Mouse (Mus musculus) megakaryocyte progenitor cell, adult 5-6 weeks (primary cell): ENCODE data around the gene Gm37240. TPM values are rescaled to one million over a fixed set of nuclear protein-coding genes. Genes with fewer than 3 reads are reported as not detected.
A peak's percentile ranks its signal among the peaks of the same experiment; 100 is the strongest.

Experiments used
- ATAC-seq: replicated peaks from 2 replicates; pipeline ENCODE4 v1.8.0; 2016; ENCODE audit warnings: mild to moderate bottlenecking, moderate TSS enrichment, inconsistent platforms; ENCODE audit not compliant: poor library complexity
- total RNA-seq, 2 experiments: library from RNA; stranded (forward) in 1 of 2; stranded (reverse) in 1 of 2; fragments of 157-497, 149-512 nt in 1 of 2; fragments of 200-1000 nt in 1 of 2; gene quantifications; 2 replicates each; pipeline versions ENCODE4 v1.2.3 to v1.2.4; 2015 to 2017

Gene Gm37240
- total RNA-seq, 2 experiments from 2014 or later = not detected

DNA sequence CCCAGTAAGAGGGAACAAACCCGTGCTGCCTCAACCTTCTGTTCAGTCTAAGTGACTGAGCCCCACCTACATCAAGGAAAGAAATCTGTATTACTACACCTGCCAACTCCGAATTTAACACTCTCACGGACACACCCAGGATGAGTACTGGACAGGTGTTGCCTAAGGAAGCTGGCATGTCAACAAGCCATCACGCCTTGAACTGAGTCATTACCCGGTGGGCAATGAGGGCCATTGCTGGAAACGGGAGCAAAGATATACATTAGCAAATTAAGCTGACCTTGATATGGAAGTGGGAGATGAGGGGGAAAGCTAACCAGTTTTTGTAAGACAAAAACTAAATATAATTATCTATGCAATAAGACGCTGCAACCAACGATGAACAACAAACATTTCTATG, 7.2 kb downstream of the Gm37240 start:
- ATAC-seq = no peak

DNA sequence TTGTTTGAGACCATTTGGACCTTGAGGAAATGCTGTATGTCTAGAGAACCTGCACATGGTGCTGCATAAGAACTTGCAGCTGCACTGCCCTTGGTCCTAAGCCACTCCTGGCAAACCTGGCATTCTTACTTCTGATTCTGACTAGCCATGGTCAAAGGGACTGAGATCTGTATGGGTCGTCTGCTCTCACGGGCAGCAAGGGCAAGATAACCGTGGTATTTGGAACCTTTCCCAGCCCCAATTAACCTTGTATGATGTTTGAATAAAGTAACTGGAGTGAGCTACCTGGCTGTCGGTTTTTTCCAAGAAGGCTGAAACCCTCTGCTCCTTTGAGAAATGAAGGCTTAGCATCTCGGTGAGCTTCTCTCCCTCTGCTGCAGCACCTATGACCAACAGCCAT, 8.4 kb downstream of the Gm37240 start:
- ATAC-seq = no peak

DNA sequence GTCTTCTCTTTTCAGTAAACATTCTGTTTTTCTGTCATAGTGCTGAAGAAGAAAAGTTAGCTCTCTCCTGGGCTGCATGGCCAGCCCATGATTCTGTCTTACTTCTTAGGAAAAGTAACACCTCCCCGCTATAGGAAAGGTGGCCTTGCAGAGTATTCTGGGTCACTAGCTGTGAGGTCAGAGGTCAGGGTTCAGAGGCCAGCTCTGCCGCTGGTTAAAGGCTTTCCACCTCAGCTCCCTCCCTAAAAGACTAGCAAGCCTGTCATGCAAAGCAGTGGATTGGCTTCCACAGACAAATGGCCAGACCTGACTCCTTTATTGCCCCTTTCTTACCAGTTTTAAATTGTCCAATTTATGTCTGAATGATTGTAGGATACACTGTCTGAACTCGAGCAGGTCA, 23.3 kb downstream of the Gm37240 start:
- ATAC-seq = no peak

DNA sequence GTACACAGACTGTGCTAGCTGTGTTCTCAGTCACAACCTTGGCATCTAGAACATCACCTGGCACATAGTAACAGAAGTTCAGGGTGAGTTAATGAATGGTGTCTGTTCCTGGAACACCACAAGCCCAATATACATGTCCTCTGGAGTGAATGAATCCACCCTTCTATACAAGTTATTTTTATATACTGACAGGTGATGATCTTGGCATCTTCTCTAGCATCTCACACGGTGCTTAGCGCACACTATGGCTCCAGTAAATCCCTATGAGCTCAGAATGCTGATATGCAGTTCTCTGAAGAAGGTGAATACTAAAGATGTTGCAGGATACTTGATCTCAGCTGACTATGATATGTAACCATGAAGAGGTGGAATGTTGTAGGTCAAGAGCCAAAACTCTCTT, 24.4 kb downstream of the Gm37240 start:
- ATAC-seq = no peak

DNA sequence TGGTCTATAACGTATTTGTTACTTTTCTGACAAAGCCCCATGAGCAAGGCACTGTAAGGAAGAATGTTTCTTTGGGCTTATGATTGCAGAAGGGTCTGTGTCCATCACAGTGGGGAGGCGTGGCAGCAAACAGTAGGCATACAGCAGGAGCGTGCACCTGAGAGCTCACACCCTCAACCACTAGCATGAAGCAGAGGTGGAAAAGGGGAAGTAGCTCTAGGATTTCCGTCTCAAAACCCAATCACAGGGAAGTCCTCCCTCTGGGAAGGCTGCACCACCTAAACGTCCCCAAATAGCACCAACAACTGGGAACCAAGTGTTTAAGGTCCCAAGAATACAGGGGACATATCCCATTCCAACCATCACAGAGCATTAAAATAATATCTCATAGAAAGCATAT, 26.3 kb downstream of the Gm37240 start:
- ATAC-seq = peak; percentile 57

DNA sequence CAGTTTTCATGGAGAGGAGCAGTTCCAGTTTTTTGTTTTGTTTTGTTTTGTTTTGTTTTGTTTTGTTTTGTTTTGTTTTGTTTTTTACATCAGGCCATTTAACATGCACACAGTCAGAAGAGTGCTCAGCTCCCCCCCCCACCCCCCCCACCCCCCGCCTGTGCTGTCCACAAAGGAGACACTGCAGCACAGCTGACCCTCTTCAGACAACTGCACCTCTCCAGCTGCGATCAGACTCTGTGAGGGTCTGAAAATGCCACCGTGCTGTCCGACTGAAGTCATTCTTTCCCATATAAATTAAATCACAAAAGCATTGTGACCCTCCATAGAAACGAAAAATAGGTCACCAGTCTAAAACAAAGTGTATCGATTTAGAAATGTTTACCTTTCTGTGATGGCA, 28.0 kb downstream of the Gm37240 start:
- no peak for ATAC-seq

DNA sequence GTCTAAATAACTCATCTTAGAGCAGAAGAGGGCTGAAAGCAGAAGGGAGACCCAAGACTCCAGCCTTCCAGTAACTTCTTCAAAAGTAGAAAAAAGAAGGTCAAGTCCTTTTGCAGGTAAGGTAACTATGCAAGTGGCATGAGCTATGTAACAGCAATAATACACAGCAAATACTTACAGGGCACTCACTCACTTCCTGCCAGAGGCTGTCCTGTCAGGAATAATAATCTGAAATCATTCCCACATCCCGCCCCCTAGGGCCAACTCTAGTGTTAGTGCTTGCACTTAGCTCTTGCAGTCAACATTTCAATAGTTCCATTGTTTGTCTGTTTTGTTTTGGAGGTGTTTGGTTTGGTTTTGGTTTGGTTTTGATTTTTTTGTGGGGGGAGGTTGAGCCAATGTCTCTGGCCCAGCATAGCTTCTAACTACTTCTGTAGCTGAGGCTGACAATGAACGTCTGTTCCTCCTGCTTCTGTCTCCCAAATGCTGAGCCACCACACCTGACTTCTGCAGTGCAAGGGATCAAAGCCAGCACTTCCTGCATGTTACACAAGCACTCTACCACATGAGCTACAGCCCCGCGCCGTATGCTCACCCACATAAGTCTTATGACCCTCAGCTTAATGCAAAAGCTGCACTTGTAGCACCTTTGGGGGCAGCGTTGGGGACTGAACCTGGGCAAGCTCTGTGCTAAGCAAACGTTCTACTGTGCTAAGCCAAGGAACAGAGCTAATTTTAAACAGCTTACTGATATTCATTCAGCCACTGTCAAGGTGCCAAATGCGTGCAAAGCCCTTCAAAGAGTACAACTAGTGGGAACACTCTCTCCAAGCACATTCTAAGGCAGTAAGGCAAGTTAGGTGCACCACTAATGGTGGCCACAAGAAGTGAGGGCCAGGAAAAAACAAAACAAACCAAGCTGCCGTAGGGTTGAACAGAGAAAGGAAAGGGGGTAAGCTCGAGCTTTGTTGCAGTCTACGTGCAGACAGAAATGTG, 28.9 kb downstream of the Gm37240 start:
- peak; percentile 56 for ATAC-seq

DNA sequence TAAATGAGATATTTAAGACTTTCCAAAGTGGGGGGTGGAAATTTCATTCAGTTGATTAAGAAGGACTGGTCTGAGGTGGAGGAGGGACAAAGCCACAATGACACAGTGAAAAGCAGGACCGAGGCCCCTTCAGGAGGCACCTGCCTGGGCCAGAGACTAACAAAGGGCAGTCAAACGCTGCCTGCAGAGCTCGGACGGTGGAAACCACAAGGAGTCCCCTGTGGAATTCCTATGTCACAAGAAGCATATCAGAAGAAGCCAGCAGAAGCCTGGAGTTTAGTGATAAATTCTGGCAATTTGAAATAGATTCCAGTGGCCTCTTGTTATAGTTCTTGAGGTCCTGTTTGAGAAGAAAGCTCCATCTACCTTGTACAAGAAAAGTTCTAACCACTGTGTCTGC, 30.2 kb downstream of the Gm37240 start:
- ATAC-seq = peak; percentile 29

DNA sequence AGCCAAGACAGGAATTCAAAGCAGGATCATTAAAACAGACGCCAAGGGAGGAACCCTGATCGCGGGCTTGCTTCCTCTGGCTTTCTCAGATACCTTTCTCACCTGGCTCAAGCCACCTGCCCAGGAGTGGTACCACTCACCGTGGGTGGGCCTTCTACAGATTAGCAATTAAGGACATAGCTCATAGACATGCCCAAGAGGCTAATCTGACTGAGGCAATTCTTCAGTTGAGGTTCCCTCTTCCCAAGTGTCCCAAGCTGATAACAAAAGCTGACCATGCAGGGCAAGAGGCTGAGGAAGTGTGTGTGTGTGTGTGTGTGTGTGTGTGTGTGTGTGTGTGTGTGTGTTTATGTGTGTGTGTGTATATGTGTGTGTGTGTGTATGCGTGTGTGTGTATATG, 31.4 kb downstream of the Gm37240 start:
- ATAC-seq = peak; percentile 64

DNA sequence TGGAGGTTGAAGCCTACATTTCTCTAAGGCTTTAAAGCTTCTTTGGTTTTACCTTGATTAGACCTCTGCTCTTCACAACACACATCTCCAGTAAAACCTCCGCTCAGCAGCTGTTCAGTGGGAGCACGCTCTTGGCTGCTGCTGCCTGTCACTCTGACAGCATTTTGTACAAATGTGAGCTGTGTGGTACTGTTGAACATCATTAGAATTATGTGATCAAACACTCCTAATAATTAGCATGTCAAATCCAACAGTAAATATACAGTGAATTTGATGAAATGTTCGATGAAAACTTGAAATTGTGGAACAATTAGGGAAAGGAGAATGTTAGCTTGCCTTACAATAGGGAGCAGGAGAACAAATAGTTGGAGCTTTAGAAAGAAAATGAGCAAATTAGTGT, 32.3 kb downstream of the Gm37240 start:
- ATAC-seq = no peak

DNA sequence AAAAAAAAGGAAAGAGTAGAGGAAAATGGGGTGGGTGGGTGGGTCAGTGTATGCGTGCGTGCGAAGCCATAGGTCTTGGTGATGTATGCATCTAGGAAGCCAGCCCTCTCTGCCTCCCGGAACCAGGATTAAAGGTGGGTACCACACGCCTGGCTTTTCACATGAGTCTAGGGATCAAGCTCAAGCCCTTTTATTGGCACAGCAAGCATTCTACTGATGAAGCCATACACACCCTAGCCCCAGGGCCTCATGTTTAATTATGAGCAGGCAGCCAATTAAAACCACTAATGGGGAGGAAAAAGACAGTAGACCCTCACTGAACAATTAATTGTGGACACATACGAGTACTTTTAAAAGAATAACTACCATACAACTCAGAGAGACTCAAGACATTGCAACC, 33.2 kb downstream of the Gm37240 start:
- no peak for ATAC-seq

DNA sequence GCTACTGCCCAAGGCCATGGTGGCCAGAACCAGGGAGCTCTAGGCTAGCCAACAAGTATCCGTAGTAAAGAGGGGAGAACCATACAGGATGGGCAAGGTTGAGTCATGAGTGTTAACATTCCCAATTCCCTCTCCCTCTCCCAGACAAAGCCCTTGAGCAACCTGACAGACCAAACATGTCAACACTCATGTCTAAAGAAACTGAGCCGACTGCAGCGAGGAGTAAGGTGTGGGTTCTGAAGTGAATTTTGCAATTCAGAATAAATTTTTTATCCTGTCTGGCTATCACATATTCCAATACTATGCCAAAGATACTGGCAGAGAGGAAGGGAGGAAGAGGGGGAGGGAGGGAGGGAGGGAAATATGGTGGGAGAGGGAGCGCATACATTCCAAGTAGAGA, 33.6 kb downstream of the Gm37240 start:
- ATAC-seq = no peak

DNA sequence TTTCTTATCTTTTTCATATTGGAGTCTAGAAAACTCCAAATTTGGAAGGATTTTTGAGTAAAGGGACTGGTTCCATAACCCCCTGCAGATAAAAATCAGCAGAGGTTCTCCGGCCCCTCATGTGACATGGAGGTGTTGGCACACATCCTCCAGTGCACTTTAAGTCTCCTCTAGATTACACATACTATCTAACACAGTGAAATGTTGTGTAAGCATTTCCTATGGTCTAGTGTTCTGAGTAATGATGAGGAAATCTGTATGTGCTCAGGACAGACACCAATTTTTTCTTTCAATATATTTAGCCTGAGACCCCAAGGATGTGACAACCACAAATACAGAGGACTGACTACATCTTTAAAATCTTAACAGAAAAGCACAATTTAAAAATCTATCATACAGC, 37.2 kb downstream of the Gm37240 start:
- peak; percentile 95 for ATAC-seq

DNA sequence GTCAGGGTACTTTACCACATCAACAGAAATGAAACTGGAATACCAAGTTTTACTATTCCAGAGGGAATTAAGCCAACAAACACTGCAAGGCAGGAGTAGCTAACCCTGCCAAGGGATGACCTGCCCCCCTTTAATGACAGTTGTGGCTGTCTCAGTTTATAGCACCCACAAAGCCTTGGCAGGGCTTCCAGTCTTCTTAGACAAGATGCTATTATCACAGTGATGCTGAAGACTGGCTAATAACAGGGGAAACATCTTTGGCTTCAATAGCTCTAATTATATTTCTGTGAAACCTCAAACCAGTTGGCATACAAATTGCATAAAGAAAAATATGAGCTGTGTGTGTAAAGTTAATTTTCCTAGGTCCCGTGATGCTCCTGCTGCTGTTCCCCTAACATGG, 41.0 kb downstream of the Gm37240 start:
- no peak for ATAC-seq

DNA sequence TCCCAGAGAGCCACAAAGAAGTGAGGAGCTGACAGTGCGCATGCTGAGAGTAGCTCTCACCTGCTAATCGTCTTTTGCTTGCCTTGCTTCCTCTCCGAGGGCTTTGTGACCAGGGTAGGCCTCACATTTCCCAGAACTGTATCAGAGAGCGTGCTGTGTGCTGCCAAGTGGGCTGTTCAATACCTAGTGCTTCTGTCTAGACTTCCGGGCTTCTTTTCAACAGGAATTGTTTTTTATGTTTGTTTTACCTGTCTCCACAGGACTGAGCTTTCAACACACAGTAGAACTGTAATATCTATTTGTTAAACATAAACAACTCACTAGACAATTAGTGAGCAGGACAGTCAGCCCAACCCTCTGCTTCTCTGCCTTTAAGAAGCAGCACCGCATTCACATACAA, 42.0 kb downstream of the Gm37240 start:
- no peak for ATAC-seq

DNA sequence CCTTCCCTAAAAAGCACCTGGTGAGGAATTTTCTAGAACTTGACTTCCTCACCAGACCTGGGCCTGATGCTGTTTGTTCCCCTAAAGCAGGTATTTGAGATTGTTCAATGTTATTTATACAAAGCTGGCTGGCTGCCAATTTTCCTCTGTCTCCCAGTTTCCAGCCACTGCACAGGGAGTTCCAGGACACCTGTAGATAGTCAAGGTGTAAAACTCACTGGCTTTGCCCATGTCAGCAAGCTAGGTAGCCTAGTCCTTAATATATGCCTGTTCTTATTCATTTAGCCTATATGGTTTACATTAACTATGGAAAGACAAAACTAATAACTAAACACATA, 44.5 kb downstream of the Gm37240 start:
- no peak for ATAC-seq

DNA sequence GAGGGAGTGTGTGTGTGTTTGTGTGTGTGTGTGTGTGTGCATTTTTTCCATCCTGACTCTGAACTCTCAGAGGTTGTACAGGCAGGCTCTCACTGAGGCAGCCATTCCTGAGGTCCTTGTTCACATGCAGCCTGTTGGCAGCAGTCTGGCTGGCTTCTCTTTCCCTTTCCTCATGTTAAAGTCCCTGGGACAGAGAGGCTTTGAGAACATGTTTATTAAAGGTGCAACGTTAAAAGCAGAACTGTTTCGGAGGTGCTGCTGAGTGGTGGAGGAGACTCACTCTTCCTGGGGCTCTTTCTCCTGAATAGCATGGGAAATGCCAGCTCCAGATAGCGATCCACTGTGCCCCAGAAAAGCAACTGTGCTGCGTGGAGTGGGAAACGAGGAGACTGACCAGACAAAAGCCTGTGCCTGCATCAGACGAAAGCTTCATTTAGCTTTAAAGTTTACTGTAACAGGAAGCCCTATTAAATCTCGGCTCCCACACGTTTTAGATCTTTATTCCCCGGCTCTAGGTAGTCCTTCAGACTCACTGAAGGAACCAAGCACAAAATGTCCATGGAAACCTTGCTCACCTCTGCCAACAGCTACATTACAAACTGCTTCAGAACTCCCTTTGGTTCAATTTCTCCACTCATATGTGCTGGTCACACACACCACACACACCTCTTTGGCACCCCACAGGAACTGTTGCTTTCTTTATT, 45.0 kb downstream of the Gm37240 start:
- ATAC-seq = no peak

DNA sequence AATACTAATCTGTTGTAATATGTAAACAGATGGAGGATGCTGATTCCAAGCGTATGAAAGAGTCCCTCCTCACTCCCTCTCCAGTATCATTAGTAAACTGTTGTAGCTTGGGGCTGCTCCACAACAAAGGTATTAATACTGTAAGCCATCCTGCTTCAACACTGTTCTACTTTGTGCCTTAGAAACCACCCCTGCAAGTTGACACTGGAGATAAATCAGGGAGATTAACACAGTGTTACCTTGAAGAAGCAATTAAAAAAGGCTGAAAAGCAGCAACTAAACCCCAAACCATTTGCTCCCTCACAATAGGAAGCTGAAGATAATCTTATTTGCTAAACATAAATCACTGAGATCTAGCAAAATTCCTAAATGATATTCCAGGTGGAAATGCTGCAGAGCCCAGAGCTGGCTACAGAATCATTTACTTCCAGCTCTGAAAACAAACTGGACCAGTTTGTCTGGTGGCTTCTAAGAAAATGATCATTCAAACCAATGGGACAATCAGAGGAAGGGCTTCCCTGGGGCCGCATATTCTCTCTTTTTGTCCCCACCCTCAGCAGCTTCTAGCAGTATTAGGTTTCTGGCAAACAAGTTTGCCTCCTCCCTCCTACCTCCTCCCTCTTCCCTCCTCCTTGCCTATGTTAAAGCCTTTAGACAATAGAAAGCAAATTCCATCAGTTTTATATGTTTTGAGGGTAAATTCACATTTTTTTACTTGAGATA, 45.7 kb downstream of the Gm37240 start:
- no peak for ATAC-seq

DNA sequence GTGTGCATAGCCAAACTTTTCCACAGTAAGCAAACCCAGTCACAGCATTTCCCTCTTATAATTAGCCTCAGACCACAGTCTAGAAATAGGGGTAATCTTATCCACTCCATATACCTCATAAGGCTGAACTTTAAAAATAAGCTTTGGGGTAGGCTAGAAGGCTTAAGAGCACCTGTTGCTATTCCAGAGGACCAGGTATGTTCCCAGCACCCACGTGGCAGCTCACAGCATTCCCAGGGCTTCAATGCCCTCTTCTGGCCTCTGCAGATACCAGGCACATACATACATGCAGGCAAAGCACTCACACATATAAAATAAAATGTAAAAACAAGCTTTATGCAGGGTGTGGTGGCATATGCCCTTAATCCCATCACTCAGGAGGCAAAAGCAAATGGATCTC, 53.7 kb downstream of the Gm37240 start:
- ATAC-seq = no peak

DNA sequence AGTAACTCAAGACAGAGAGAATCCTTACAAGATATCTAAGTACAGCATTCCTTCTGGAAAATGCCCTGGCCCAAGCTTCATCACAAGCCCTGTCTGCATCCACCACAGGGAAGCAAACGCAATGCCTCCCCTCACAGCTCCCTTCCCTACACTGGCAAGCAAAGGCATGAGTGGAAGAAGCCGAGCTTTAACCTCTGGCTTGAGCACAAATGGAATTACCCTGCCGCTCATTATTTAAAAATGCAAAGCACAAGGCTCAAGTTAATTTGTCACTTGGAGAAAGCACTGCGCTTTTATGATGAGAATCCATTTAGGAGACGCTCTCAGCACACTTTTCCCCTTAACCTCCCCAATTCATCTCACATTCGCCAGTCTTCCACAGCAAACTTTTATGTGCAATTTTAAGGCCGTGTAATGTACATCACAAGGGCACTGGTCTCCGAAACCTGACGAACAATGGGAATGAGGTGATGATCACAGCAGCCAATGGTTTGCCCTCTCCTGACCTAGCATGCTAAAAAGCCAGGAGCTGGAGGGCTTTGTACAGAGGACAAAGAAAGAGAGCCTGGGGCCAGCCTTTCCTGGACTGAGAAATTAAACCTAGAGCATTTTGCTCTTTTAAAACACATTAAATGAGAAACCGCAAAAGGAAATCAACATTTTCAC, 54.7 kb downstream of the Gm37240 start:
- ATAC-seq = no peak

DNA sequence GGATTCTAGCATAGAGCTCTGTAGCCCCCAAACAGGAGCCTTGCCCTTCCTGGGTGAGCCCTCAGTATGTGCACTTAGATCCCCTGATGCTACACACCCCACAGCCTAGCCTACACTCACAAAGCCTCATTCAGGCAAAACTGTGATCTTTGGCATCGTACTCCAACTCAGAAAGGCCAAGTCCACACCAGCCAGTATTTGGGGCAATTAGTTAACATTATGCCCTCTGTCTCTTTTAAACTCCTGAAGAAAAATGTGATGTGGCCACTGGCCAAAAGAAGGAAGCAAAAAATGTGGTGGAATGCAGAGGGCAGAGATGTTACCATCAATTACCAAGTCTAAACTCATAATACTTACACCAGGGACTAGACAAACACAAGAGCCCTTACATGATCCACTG, 55.5 kb downstream of the Gm37240 start:
- ATAC-seq = no peak
